Mouse (Mus musculus): ENCODE data around the gene Slc9a9. TPM values are rescaled to one million over a fixed set of nuclear protein-coding genes. Genes with fewer than 3 reads are reported as not detected.

The Slc9a9 gene
- total and polyA plus RNA-seq, 3 experiments, result 0.46 to 0.71 TPM; not detected in 1

DNA sequence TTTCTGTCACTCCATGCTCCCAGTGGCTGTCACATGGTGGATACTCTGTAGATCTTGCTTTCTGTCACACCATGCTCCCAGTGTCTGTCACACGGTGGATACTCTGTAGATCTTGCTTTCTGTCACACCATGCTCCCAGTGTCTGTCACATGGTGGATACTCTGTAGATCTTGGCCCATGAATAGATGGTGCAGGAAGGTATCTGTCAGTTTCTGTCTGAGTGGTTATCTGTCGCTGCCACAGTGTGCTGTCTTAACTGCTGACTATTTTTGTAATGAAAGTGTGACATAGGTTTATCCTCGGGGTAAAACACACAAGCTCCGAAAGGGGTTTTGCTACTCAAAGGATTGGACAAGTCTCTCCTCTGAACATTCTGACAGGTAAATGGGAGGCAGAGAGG lies 24.5 kb downstream of the Slc9a9 start (continued):
- no peak for TF ChIP-seq UBTF (IDR thresholded peaks at IDR 0.05; ENCODE audit: borderline replicate concordance, insufficient read depth, low read depth, low read length)
- no peak for TF ChIP-seq ZKSCAN1 (IDR thresholded peaks at IDR 0.05; ENCODE audit: low read depth, low read length)
- TF ChIP-seq POLR2AphosphoS5 (IDR thresholded peaks at IDR 0.05; ENCODE audit: borderline replicate concordance, low read depth, low read length), result no peak

DNA sequence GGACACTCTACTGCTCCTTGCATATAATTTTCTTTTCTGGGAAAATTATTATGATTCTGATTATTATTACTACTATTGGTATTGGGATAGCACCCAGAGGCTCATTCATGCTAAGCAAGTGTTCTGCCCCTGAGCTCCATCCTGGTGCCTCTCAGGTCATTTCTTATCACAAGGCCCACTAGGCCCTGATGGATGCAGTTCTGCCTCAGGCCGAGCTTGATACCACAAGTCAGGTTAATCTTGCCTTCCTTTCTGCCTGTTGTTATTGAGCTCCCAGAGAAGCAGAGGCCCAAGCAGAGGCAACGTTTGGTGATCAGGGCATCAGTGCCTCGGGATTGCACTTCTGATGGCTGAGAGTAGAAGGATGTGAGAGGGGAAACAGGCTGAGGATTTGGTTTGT lies 25.3 kb downstream of the Slc9a9 start:
- peak; percentile 51 for TF ChIP-seq GATA1 (IDR thresholded peaks at IDR 0.05; ENCODE audit: low read depth, low read length)
- no peak for TF ChIP-seq JUND (IDR thresholded peaks at IDR 0.05; ENCODE audit: low read depth, low read length)
- TF ChIP-seq MXI1 (IDR thresholded peaks at IDR 0.05; ENCODE audit: low read depth, low read length), result no peak
- TF ChIP-seq EP300 (IDR thresholded peaks at IDR 0.05; ENCODE audit: low read depth in 1 of 2, low read length in 2 of 2), result peak; percentile 50 to 73
- no peak for TF ChIP-seq MAX (IDR thresholded peaks at IDR 0.05; ENCODE audit: low read length)
- no peak for TF ChIP-seq CTCF (IDR thresholded peaks at IDR 0.05 in 2 of 3, conservative IDR thresholded peaks at IDR 0.05 in 1 of 3; ENCODE audit: control insufficient read depth in 1 of 3, insufficient read depth in 1 of 3, low read depth in 2 of 3, low read length in 3 of 3, poor library complexity in 1 of 3, severe bottlenecking in 1 of 3)
- TF ChIP-seq MAZ (IDR thresholded peaks at IDR 0.05; ENCODE audit: low read depth, low read length), result no peak
- TF ChIP-seq TAL1 (IDR thresholded peaks at IDR 0.05; ENCODE audit: low read length), result peak; percentile 28; the same call in 1 of the 2 replicates
- TF ChIP-seq UBTF (IDR thresholded peaks at IDR 0.05; ENCODE audit: borderline replicate concordance, insufficient read depth, low read depth, low read length), result no peak
- TF ChIP-seq POLR2AphosphoS2 (IDR thresholded peaks at IDR 0.05; ENCODE audit: low read length), result no peak
- TF ChIP-seq TCF12 (IDR thresholded peaks at IDR 0.05; ENCODE audit: low read depth, low read length), result peak; percentile 54; the same call in 1 of the 2 replicates
- no peak for TF ChIP-seq USF2 (IDR thresholded peaks at IDR 0.05; ENCODE audit: borderline replicate concordance in 1 of 2, insufficient read depth in 1 of 2, low read depth in 1 of 2, low read length in 2 of 2)
- TF ChIP-seq NELFE (IDR thresholded peaks at IDR 0.05; ENCODE audit: low read depth, low read length), result no peak
- no peak for TF ChIP-seq MYB (IDR thresholded peaks at IDR 0.05; ENCODE audit: low read depth, low read length)
- TF ChIP-seq NRF1 (IDR thresholded peaks at IDR 0.05; ENCODE audit: insufficient read depth, low read depth, low read length, poor library complexity, severe bottlenecking), result no peak
- Histone ChIP-seq H3K27ac (ENCODE audit: control insufficient read depth, low read depth, low read length) (peak overlapping the region; percentile 72), H3K4me3 (ENCODE audit: control insufficient read depth in 1 of 2, insufficient read depth in 1 of 2, low read depth in 2 of 2, low read length in 2 of 2) (no peak overlapping the region), H3K36me3 (ENCODE audit: control insufficient read depth in 1 of 2, insufficient read depth in 2 of 2, low read length in 2 of 2) (peaks cover 0 to 25% of the 10 kb centered on the region in 2 experiments; a peak in 2 of 4 replicates), H3K9me3 (replicated peaks; ENCODE audit: insufficient read depth, low read length) (no peaks in the 10 kb centered on the region), H3K9ac (ENCODE audit: control insufficient read depth, low read depth, low read length, poor library complexity, severe bottlenecking) (no peak overlapping the region), H3K79me2 (ENCODE audit: control insufficient read depth, insufficient read depth, low read length, poor library complexity) (no peaks in the 10 kb centered on the region), H3K27me3 (ENCODE audit: control insufficient read depth in 1 of 2, insufficient read depth in 2 of 2, low read length in 2 of 2) (no peaks in the 10 kb centered on the region), H3K4me1 (ENCODE audit: control insufficient read depth in 1 of 2, insufficient read depth in 2 of 2, low read length in 2 of 2) (peaks cover 24 to 43% of the 10 kb centered on the region in 2 experiments)
- DNase-seq (ENCODE audit: low read depth, low spot score), result peak; percentile 51

- no peaks in the 10 kb centered on the region for H3K79me2 ChIP-seq (ENCODE audit: control insufficient read depth, insufficient read depth, low read length, poor library complexity)
- TF ChIP-seq POLR2AphosphoS2 (IDR thresholded peaks at IDR 0.05; ENCODE audit: low read length) (no peak), MXI1 (IDR thresholded peaks at IDR 0.05; ENCODE audit: low read depth, low read length) (peak; percentile 28; the same call in 1 of the 2 replicates), MAFK (IDR thresholded peaks at IDR 0.05; ENCODE audit: borderline replicate concordance, low read depth, low read length) (peak; percentile 98), ZNF384 (IDR thresholded peaks at IDR 0.05; ENCODE audit: low read depth, low read length) (no peak), ETS1 (IDR thresholded peaks at IDR 0.05; ENCODE audit: low read depth, low read length) (peak; percentile 86), TCF12 (IDR thresholded peaks at IDR 0.05; ENCODE audit: low read depth, low read length) (0 out of 2 replicates have a peak, but pooled peaks have one; percentile 12), JUND (IDR thresholded peaks at IDR 0.05; ENCODE audit: low read depth, low read length) (no peak), SIN3A (IDR thresholded peaks at IDR 0.05; ENCODE audit: low read length) (0 out of 2 replicates have a peak, but pooled peaks have one; percentile 17), EP300 (IDR thresholded peaks at IDR 0.05; ENCODE audit: low read depth in 1 of 2, low read length in 2 of 2) (0 out of 4 replicates have a peak, but pooled peaks of 1 of the 2 experiments have one; percentile 5)
- H3K4me3 ChIP-seq (ENCODE audit: control insufficient read depth in 1 of 2, insufficient read depth in 1 of 2, low read depth in 2 of 2, low read length in 2 of 2), result no peak overlapping the region
- peaks cover 0 to 25% of the 10 kb centered on the region in 2 experiments; a peak in 2 of 4 replicates for H3K36me3 ChIP-seq (ENCODE audit: control insufficient read depth in 1 of 2, insufficient read depth in 2 of 2, low read length in 2 of 2)
- no peaks in the 10 kb centered on the region for H3K27me3 ChIP-seq (ENCODE audit: control insufficient read depth in 1 of 2, insufficient read depth in 2 of 2, low read length in 2 of 2)
- no peak overlapping the region for H3K9ac ChIP-seq (ENCODE audit: control insufficient read depth, low read depth, low read length, poor library complexity, severe bottlenecking)
- peak; percentile 71 for DNase-seq (ENCODE audit: low read depth, low spot score)
- H3K9me3 ChIP-seq (replicated peaks; ENCODE audit: insufficient read depth, low read length), result no peaks in the 10 kb centered on the region
- no peak overlapping the region for H3K27ac ChIP-seq (ENCODE audit: control insufficient read depth, low read depth, low read length)
- H3K4me1 ChIP-seq (ENCODE audit: control insufficient read depth in 1 of 2, insufficient read depth in 2 of 2, low read length in 2 of 2), result peaks cover 24 to 43% of the 10 kb centered on the region in 2 experiments
These were observed 26.9 kb downstream of the Slc9a9 start for GRCm38 (mm10) chr9:94696539-94697079.

Measured in MEL (cell line).